Mouse (Mus musculus) left cerebral cortex, postnatal 14 days (tissue): ENCODE results near the gene Prkn. TPM values are rescaled to one million over a fixed set of nuclear protein-coding genes. Genes with fewer than 3 reads are reported as not detected.

Experiments used
- total RNA-seq, 2 experiments: library from RNA; stranded (reverse); gene quantifications; 2 replicates each; pipeline ENCODE4 v1.2.3; 2021

Gene Prkn
- total RNA-seq, 2 experiments from 2014 or later: 16.3 to 16.7 TPM

Other genes with a start within 250 kb of the Prkn start
- 10 to 100 TPM; 12.7 to 16.8 TPM for gene Pacrg, start 73 bp upstream of the Prkn start, total RNA-seq